Mouse (Mus musculus) heart, adult 2 months (tissue): Measurements from ENCODE around the gene Otop2. TPM values are rescaled to one million over a fixed set of nuclear protein-coding genes. Genes with fewer than 3 reads are reported as not detected.
A peak's percentile ranks its signal among the peaks of the same experiment; 100 is the strongest.

Experiments used
- DNase-seq, 2 experiments: peaks; one replicate each; pipeline ENCODE4 v3.0.0; 2021
- H3K27ac ChIP-seq: fragments of 200-600 bp; 2 replicates; pipeline ENCODE4 v1.8.1; 2022
- H3K27me3 ChIP-seq: fragments of 200-500 bp; 2 replicates; pipeline ENCODE4 v1.6.1; 2012; ENCODE audit warnings: mild to moderate bottlenecking, low read length, inconsistent platforms, mixed read lengths; ENCODE audit not compliant: control insufficient read depth, insufficient read depth
- H3K36me3 ChIP-seq: fragments of 200-500 bp; 2 replicates; pipeline ENCODE4 v1.6.1; 2012; ENCODE audit warnings: low read length, inconsistent platforms; ENCODE audit not compliant: control insufficient read depth, insufficient read depth
- H3K4me1 ChIP-seq: fragments of 200-500 bp; 2 replicates; pipeline ENCODE4 v1.6.1; 2011; ENCODE audit warnings: low read length; ENCODE audit not compliant: control insufficient read depth, insufficient read depth
- H3K4me3 ChIP-seq: fragments of 200-600 bp; 2 replicates; pipeline ENCODE4 v1.8.1; 2022
- H3K79me2 ChIP-seq: fragments of 200-500 bp; replicated peaks from 2 replicates; pipeline ENCODE4 v1.6.1; 2012; ENCODE audit warnings: mild to moderate bottlenecking, inconsistent platforms, low read length, moderate library complexity, mixed read lengths; ENCODE audit not compliant: control insufficient read depth, insufficient read depth
- H3K9ac ChIP-seq: fragments of 200-500 bp; 2 replicates; pipeline ENCODE4 v1.6.1; 2012; ENCODE audit warnings: low read depth, mild to moderate bottlenecking, control low read depth, inconsistent platforms, low read length, mixed read lengths
- CTCF ChIP-seq: fragments of 200-600 bp; IDR thresholded peaks from 2 replicates; pipeline ENCODE4 v1.8.1; 2022; ENCODE audit warnings: antibody characterized with exemption, mild to moderate bottlenecking, moderate library complexity
- EP300 ChIP-seq: fragments of 200-500 bp; IDR thresholded peaks from 2 replicates; pipeline ENCODE4 v1.6.1; 2011; ENCODE audit warnings: low read depth, low read length, control low read depth; ENCODE audit not compliant: insufficient read depth
- POLR2A ChIP-seq: fragments of 200-500 bp; IDR thresholded peaks from 2 replicates; pipeline ENCODE4 v1.6.1; 2011; ENCODE audit warnings: mild to moderate bottlenecking, low read depth, low read length, control low read depth; ENCODE audit not compliant: insufficient read depth
- WGBS: fragments of 180-500 bp; shearing (Covaris S2); methylation state at CpG from one replicate; pipeline ENCODE4 v1.1.7; 2018; 5-methylcytosine and 5-hydroxymethylcytosine counted together
- intact Hi-C: fragments of 180-260 bp; cut with DNase I; formaldehyde crosslinking; loops from one replicate; pipeline ENCODE4 v1.15.1; 2025
- polyA plus RNA-seq: library from polyadenylated mRNA; depleted of rRNA; stranded (reverse); fragments of >200 nt; gene quantifications from 2 replicates; pipeline ENCODE4 v1.2.3, GENCODE M21; 2012
- total RNA-seq, 2 experiments: library from RNA; stranded (reverse); gene quantifications; 2 replicates each; pipeline ENCODE4 v1.2.3; 2021

Otop2 gene
- total and polyA plus RNA-seq, 3 experiments, result not detected

DNA sequence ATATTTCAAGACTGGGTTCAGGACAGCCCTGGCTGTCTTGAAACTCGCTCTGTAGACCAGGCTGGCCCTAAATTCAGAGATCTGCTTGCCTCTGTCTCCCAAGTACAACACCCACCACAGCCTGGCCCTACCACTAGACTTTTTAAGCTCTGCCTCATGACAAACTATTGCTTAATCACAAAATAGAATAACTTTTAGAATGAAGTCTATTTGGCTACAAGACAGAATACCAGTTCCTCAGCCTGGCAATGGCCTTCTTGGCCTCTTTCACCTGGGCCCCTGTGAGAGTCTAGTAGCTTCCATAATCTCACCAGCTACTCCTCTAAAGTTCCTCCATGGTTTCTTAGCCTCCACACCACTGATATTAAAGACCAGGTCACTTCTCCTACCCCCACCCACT, 16.6 kb upstream of the Otop2 start:
- H3K4me3 ChIP-seq, result no peak overlapping the region
- peak overlapping the region; percentile 29; the same call in 1 of the 2 replicates for H3K27ac ChIP-seq
- TF ChIP-seq EP300 (no peak), CTCF (no peak), POLR2A (no peak)
- H3K79me2 ChIP-seq, result no peaks in the 10 kb centered on the region
- no peak overlapping the region for H3K9ac ChIP-seq
- no peaks in the 10 kb centered on the region for H3K36me3 ChIP-seq
- 81% methylated on average over 1 of the region's 1 CpGs for WGBS
- H3K4me1 ChIP-seq, result peaks cover 6% of the 10 kb centered on the region; the same call in 1 of the 2 replicates
- intact Hi-C loops, result no loop called here
- H3K27me3 ChIP-seq, result no peaks in the 10 kb centered on the region
- DNase-seq, result peak in 1 of 2 experiments; percentile 14

DNA sequence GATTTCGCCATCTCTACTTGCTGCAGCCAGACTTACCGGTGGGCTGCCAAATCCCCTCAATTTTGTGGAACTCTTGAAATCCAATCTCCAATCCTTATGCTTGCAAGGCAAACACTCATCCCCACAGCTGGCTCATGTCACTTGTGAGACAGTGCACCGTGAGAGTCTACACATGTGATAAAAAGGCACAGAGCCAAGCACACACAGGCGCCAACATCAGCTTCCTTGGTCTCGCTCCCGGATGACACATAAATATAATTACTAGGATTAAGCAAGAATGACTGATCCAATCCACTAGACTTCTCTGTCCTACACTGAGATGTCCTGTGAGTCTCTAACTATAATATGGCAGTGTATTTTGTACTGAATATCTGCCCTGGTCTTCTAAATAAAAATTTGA, 16.0 kb upstream of the Otop2 start:
- intact Hi-C loops, result no loop called here
- no peaks in the 10 kb centered on the region for H3K36me3 ChIP-seq

GRCm38 (mm10) chr11:115291503-115291902, 15.5 kb upstream of the Otop2 start:
- Histone ChIP-seq H3K9ac (no peak overlapping the region), H3K27ac (no peak overlapping the region; the same call in 1 of the 2 replicates), H3K4me1 (peaks cover 6% of the 10 kb centered on the region; the same call in 1 of the 2 replicates), H3K79me2 (no peaks in the 10 kb centered on the region), H3K4me3 (no peak overlapping the region), H3K36me3 (no peaks in the 10 kb centered on the region), H3K27me3 (no peaks in the 10 kb centered on the region)
- DNase-seq, result no peak
- WGBS, result 83% methylated on average over 10 of the region's 10 CpGs
- intact Hi-C loops, result no loop called here
- TF ChIP-seq POLR2A (no peak), EP300 (no peak), CTCF (no peak)

More for the DNA sequence above, 16.0 kb upstream of the Otop2 start:
- Histone ChIP-seq H3K9ac (no peak overlapping the region), H3K4me3 (no peak overlapping the region), H3K4me1 (peaks cover 6% of the 10 kb centered on the region; the same call in 1 of the 2 replicates), H3K27me3 (no peaks in the 10 kb centered on the region), H3K27ac (peak overlapping the region; percentile 29; the same call in 1 of the 2 replicates), H3K79me2 (no peaks in the 10 kb centered on the region)
- TF ChIP-seq EP300 (peak; percentile 65; the same call in 1 of the 2 replicates), CTCF (no peak)
- peak; percentile 80 to 87 for DNase-seq
- WGBS, result 26% methylated on average over 6 of the region's 6 CpGs

GRCm38 (mm10) chr11:115292631-115293375, 14.2 kb upstream of the Otop2 start:
- DNase-seq, result no peak
- Histone ChIP-seq H3K9ac (no peak overlapping the region), H3K4me3 (no peak overlapping the region), H3K27ac (no peak overlapping the region), H3K4me1 (peaks cover 6% of the 10 kb centered on the region; the same call in 1 of the 2 replicates), H3K79me2 (no peaks in the 10 kb centered on the region), H3K36me3 (no peaks in the 10 kb centered on the region), H3K27me3 (0 out of 2 replicates have a peak, but pooled peaks cover 3% of the 10 kb centered on the region)
- WGBS, result 72% methylated on average over 14 of the region's 14 CpGs
- intact Hi-C loops, result no loop called here
- no peak for TF ChIP-seq CTCF
- TF ChIP-seq EP300, result no peak
- TF ChIP-seq POLR2A, result no peak

- Histone ChIP-seq H3K27me3 (0 out of 2 replicates have a peak, but pooled peaks cover 3% of the 10 kb centered on the region), H3K9ac (no peak overlapping the region), H3K4me3 (no peak overlapping the region), H3K4me1 (peaks cover 2% of the 10 kb centered on the region; the same call in 1 of the 2 replicates), H3K27ac (no peak overlapping the region), H3K36me3 (no peaks in the 10 kb centered on the region), H3K79me2 (no peaks in the 10 kb centered on the region)
- intact Hi-C loops, result no loop called here
- TF ChIP-seq POLR2A (no peak), EP300 (no peak), CTCF (no peak)
- no peak for DNase-seq
- WGBS, result 89% methylated on average over 11 of the region's 11 CpGs
These were observed 11.0 kb upstream of the Otop2 start for GRCm38 (mm10) chr11:115295939-115296338.

GRCm38 (mm10) chr11:115296471-115297210, 10.3 kb upstream of the Otop2 start:
- DNase-seq, result no peak
- Histone ChIP-seq H3K4me1 (no peaks in the 10 kb centered on the region), H3K9ac (peak overlapping the region; percentile 10), H3K27me3 (0 out of 2 replicates have a peak, but pooled peaks cover 3% of the 10 kb centered on the region), H3K4me3 (peak overlapping the region; percentile 59; the same call in 1 of the 2 replicates), H3K36me3 (no peaks in the 10 kb centered on the region), H3K27ac (no peak overlapping the region), H3K79me2 (no peaks in the 10 kb centered on the region)
- TF ChIP-seq POLR2A (no peak), CTCF (no peak), EP300 (no peak)
- 46% methylated on average over 21 of the region's 21 CpGs for WGBS
- intact Hi-C loops, result no loop called here
